Mouse (Mus musculus) megakaryocyte, embryonic 14.5 days (primary cell): Measurements from ENCODE around the gene Gm2115.

Source experiments
- FLI1 ChIP-seq: IDR thresholded peaks from 2 replicates; pipeline ENCODE4 v1.6.1; 2012; ENCODE audit warnings: low read length, inconsistent platforms, mixed read lengths
- GATA1 ChIP-seq: IDR thresholded peaks from 3 replicates; pipeline ENCODE4 v1.6.1; 2012; ENCODE audit warnings: mixed read lengths, low read length, inconsistent platforms, borderline replicate concordance

DNA sequence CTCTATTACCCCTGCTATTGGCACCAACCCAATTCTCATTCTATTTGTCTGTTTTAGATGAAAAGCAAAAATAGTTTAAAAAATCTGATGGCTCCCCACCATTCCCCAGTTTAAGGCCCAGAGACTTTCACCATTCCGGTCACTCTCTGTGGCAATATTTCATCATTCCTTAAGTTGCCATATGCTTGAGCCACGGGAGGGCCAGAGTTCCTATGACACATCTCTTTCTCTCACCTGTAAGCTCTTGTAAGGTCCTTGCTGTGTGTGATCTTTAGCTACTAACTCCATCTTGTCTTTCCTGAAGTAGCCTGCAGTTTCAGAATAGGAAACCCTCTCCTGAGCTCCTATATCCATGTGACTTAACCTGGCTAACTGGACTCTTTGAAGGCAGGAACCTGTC, 90.2 kb downstream of the Gm2115 start:
- TF ChIP-seq GATA1 = no peak
- no peak for TF ChIP-seq FLI1
